Mouse (Mus musculus) CH12.LX (cell line): Measurements from ENCODE around the gene Olfr1364. TPM values are rescaled to one million over a fixed set of nuclear protein-coding genes. Genes with fewer than 3 reads are reported as not detected.

Experiments used
- DNase-seq: peaks from one replicate; pipeline ENCODE4 v3.0.0-alpha.2; 2013; ENCODE audit errors: extremely low read depth
- H3K27ac ChIP-seq: 2 replicates; pipeline ENCODE4 v1.5.1; 2012; ENCODE audit warnings: low read depth, mild to moderate bottlenecking, control low read depth, moderate library complexity; ENCODE audit not compliant: insufficient read depth
- H3K27me3 ChIP-seq: replicated peaks from 2 replicates; pipeline ENCODE3; 2012; ENCODE audit warnings: inconsistent platforms
- H3K36me3 ChIP-seq, 2 experiments: replicated peaks in 1 of 2; 2 replicates each; pipeline versions ENCODE3 to v1.6.1; 2012; ENCODE audit warnings: inconsistent platforms in 1 of 2, low read length in 1 of 2, mild to moderate bottlenecking in 1 of 2, mixed read lengths in 1 of 2, moderate library complexity in 1 of 2; ENCODE audit not compliant: control insufficient read depth in 1 of 2, insufficient read depth in 1 of 2
- H3K4me1 ChIP-seq, 2 experiments: 2 replicates each; pipeline ENCODE4 v1.6.1; 2012; ENCODE audit warnings: inconsistent platforms in 1 of 2, moderate library complexity in 1 of 2; ENCODE audit not compliant: insufficient read depth in 2 of 2, control insufficient read depth in 1 of 2
- H3K4me2 ChIP-seq: 2 replicates; pipeline ENCODE4 v1.6.1; 2012; ENCODE audit warnings: low read depth, mild to moderate bottlenecking, control low read depth; ENCODE audit not compliant: poor library complexity, insufficient read depth, severe bottlenecking
- H3K4me3 ChIP-seq, 3 experiments: fragments of 150-350 bp in 1 of 3; sonication (generic) in 1 of 3; replicated peaks in 1 of 3; 2 replicates each; pipeline versions ENCODE3 to v1.5.1; 2011 to 2012; ENCODE audit warnings: low read depth in 2 of 3, low read length in 2 of 3, mild to moderate bottlenecking in 2 of 3, moderate library complexity in 2 of 3, control low read depth in 1 of 3, improper control_type of control experiment in 1 of 3, inconsistent platforms in 1 of 3, mixed read lengths in 1 of 3; ENCODE audit not compliant: poor library complexity in 1 of 3
- H3K79me2 ChIP-seq: replicated peaks from 2 replicates; pipeline ENCODE4 v1.6.1; 2012; ENCODE audit warnings: mild to moderate bottlenecking, moderate library complexity; ENCODE audit not compliant: control insufficient read depth, poor library complexity, insufficient read depth, severe bottlenecking; ENCODE audit errors: extremely low read depth
- H3K9ac ChIP-seq: 2 replicates; pipeline ENCODE4 v1.6.1; 2012; ENCODE audit warnings: low read depth, mild to moderate bottlenecking, control low read depth, moderate library complexity; ENCODE audit not compliant: insufficient read depth
- H3K9me3 ChIP-seq: replicated peaks from 2 replicates; pipeline ENCODE3; 2012; ENCODE audit warnings: low read length, inconsistent platforms, mixed read lengths
- BHLHE40 ChIP-seq: IDR thresholded peaks from 2 replicates; pipeline ENCODE4 v1.6.1; 2011; ENCODE audit warnings: mild to moderate bottlenecking, low read depth, low read length, improper control_type of control experiment
- CHD2 ChIP-seq: IDR thresholded peaks from 2 replicates; pipeline ENCODE4 v1.6.1; 2011; ENCODE audit warnings: low read length, improper control_type of control experiment
- CTCF ChIP-seq, 2 experiments: IDR thresholded peaks in 1 of 2; conservative IDR thresholded peaks in 1 of 2; 2 replicates each; pipeline ENCODE4 v1.5.1; 2011 to 2012; ENCODE audit warnings: low read depth in 2 of 2, low read length in 2 of 2, improper control_type of control experiment in 1 of 2, inconsistent platforms in 1 of 2, mild to moderate bottlenecking in 1 of 2, moderate library complexity in 1 of 2
- ELF1 ChIP-seq: IDR thresholded peaks from 2 replicates; pipeline ENCODE4 v1.6.1; 2014; ENCODE audit warnings: low read depth, mild to moderate bottlenecking, inconsistent platforms, low read length, improper control_type of control experiment
- GABPA ChIP-seq: IDR thresholded peaks from 2 replicates; pipeline ENCODE4 v1.6.1; 2012; ENCODE audit warnings: low read depth, low read length, improper control_type of control experiment, inconsistent platforms; ENCODE audit not compliant: insufficient replicate concordance
- KAT2A ChIP-seq: IDR thresholded peaks from 2 replicates; pipeline ENCODE4 v1.6.1; 2012; ENCODE audit warnings: low read length, improper control_type of control experiment, inconsistent platforms; ENCODE audit not compliant: insufficient replicate concordance
- MAFK ChIP-seq: IDR thresholded peaks from 2 replicates; pipeline ENCODE4 v1.6.1; 2011; ENCODE audit warnings: low read length, improper control_type of control experiment; ENCODE audit not compliant: insufficient replicate concordance
- MAX ChIP-seq: IDR thresholded peaks from 2 replicates; pipeline ENCODE4 v1.6.1; 2011; ENCODE audit warnings: low read length, improper control_type of control experiment
- NELFE ChIP-seq: IDR thresholded peaks from 2 replicates; pipeline ENCODE4 v1.6.1; 2011; ENCODE audit warnings: low read depth, low read length, improper control_type of control experiment
- NRF1 ChIP-seq: IDR thresholded peaks from 2 replicates; pipeline ENCODE4 v1.6.1; 2014; ENCODE audit warnings: low read depth, mild to moderate bottlenecking, inconsistent platforms, low read length, improper control_type of control experiment, moderate library complexity
- POLR2AphosphoS2 ChIP-seq: IDR thresholded peaks from 2 replicates; pipeline ENCODE4 v1.6.1; 2011; ENCODE audit warnings: low read depth, low read length, improper control_type of control experiment
- RCOR1 ChIP-seq: conservative IDR thresholded peaks from 2 replicates; pipeline ENCODE4 v1.6.1; 2012; ENCODE audit warnings: low read depth, mild to moderate bottlenecking, inconsistent platforms, low read length, improper control_type of control experiment
- SIN3A ChIP-seq: IDR thresholded peaks from 2 replicates; pipeline ENCODE4 v1.6.1; 2012; ENCODE audit warnings: low read length, improper control_type of control experiment, inconsistent platforms
- SMC3 ChIP-seq: IDR thresholded peaks from 2 replicates; pipeline ENCODE4 v1.6.1; 2011; ENCODE audit warnings: low read depth, low read length, improper control_type of control experiment
- USF1 ChIP-seq: IDR thresholded peaks from 2 replicates; pipeline ENCODE4 v1.6.1; 2014; ENCODE audit warnings: low read depth, mild to moderate bottlenecking, inconsistent platforms, low read length, improper control_type of control experiment
- ZC3H11A ChIP-seq: IDR thresholded peaks from 2 replicates; pipeline ENCODE4 v1.6.1; 2012; ENCODE audit warnings: low read depth, mild to moderate bottlenecking, inconsistent platforms, low read length, improper control_type of control experiment
- ZNF384 ChIP-seq: IDR thresholded peaks from 2 replicates; pipeline ENCODE4 v1.6.1; 2012; ENCODE audit warnings: low read depth, low read length, improper control_type of control experiment, inconsistent platforms
- dilution Hi-C: fragments of 300-500 bp; cut with MboI; formaldehyde crosslinking; loops from 2 replicates; pipeline ENCODE4 v1.14.3; 2020; ENCODE audit warnings: low sequenced_read_pairs; ENCODE audit not compliant: extremely low pct_unique_long_range_greater_than_20kb, extremely low pct_ligation_motif_present
- in situ Hi-C: fragments of 300-500 bp; cut with MboI; formaldehyde crosslinking; loops from 3 replicates; pipeline ENCODE4 v1.14.3; 2019; ENCODE audit warnings: low sequenced_read_pairs, low pct_ligation_motif_present, low pct_unique_long_range_greater_than_20kb, mixed read lengths
- polyA plus RNA-seq: library from polyadenylated mRNA; unstranded; fragments of >175 nt; gene quantifications from 2 replicates; pipeline ENCODE4 v1.2.1, GENCODE M21; 2012; ENCODE audit warnings: low read depth; ENCODE audit not compliant: insufficient read length
- total RNA-seq, 2 experiments: library from RNA; depleted of rRNA; stranded (reverse); fragments of 300-350 nt in 1 of 2; fragments of >200 nt in 1 of 2; gene quantifications; 2 replicates each; pipeline ENCODE4 v1.2.3; 2012 to 2014

Gene Olfr1364
- total and polyA plus RNA-seq, 3 experiments, result not detected

- H3K79me2 ChIP-seq, result no peaks in the 10 kb centered on the region
- H3K4me3 ChIP-seq, result no peak overlapping the region
- H3K36me3 ChIP-seq, result no peaks in the 10 kb centered on the region
- no peak overlapping the region for H3K4me2 ChIP-seq
- in situ Hi-C loops (no loop called here), dilution Hi-C loops (no loop called here)
- no peaks in the 10 kb centered on the region for H3K27me3 ChIP-seq
- H3K27ac ChIP-seq, result no peak overlapping the region
- H3K9ac ChIP-seq, result no peak overlapping the region
- H3K9me3 ChIP-seq, result no peaks in the 10 kb centered on the region
- H3K4me1 ChIP-seq, result no peaks in the 10 kb centered on the region
- DNase-seq, result no peak
- no peak for TF ChIP-seq GABPA
- TF ChIP-seq RCOR1, result no peak
- no peak for TF ChIP-seq ZNF384
- TF ChIP-seq CHD2, result no peak
- TF ChIP-seq ZC3H11A, result no peak
- TF ChIP-seq MAFK, result no peak
- TF ChIP-seq USF1, result no peak
- no peak for TF ChIP-seq CTCF (conservative IDR thresholded peaks at IDR 0.05 in 1 of 2, IDR thresholded peaks at IDR 0.05 in 1 of 2; ENCODE audit: low read depth in 2 of 2, low read length in 2 of 2)
Measured at GRCm38 (mm10) chr13:21591618-21592017, 10.1 kb upstream of the Olfr1364 start.

DNA sequence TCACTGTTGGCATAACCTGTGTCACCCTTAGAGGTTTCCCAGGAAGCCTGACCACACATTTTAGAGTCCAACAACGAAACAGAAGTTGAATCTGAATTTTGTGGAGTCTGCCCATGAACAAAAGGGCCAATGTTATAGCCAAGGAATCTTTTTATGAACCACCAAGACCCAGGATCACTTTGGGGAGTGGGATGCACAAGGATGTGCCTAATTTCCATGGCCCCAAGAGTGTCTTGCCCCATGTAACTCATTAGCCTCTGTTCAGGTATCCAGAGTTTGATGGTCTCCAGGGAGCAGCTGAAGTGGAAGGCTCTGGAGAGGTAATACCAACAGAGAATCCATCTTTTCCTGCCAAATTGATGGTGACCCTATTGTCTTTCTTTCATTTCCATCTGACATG lies 21.8 kb downstream of the Olfr1364 start, which contains the start of gene Olfr1535:
Olfr1535 (minus strand) TSS at position 101 of the 400 bp plus-strand sequence.
- Histone ChIP-seq H3K4me2 (no peak within 1 kb of the TSS), H3K27me3 (peaks cover 1% of the 10 kb centered on the region), H3K4me1 (no peaks in the 10 kb centered on the region), H3K9ac (no peak within 1 kb of the TSS), H3K79me2 (no peaks in the 10 kb centered on the region), H3K4me3 (no peak within 1 kb of the TSS), H3K9me3 (no peaks in the 10 kb centered on the region), H3K27ac (no peak within 1 kb of the TSS), H3K36me3 (no peaks in the 10 kb centered on the region)
- in situ Hi-C loops (no loop called here), dilution Hi-C loops (no loop called here)
- no peak for DNase-seq
- TF ChIP-seq KAT2A (no peak), GABPA (no peak), ELF1 (no peak), MAX (no peak), BHLHE40 (no peak), NELFE (no peak), POLR2AphosphoS2 (no peak), MAFK (no peak), NRF1 (no peak), SMC3 (no peak), SIN3A (no peak), RCOR1 (no peak)
